Mouse (Mus musculus): ENCODE results near the gene Qpctl. TPM values are rescaled to one million over a fixed set of nuclear protein-coding genes. Genes with fewer than 3 reads are reported as not detected.
"Not testable (repeated sequence)": the region's sequence is repeated elsewhere in the genome, so short reads cannot be mapped to it uniquely, and the experiment has no call there.

The Qpctl gene
- total and polyA plus RNA-seq, 2 experiments = 4.3 to 11.7 TPM

DNA sequence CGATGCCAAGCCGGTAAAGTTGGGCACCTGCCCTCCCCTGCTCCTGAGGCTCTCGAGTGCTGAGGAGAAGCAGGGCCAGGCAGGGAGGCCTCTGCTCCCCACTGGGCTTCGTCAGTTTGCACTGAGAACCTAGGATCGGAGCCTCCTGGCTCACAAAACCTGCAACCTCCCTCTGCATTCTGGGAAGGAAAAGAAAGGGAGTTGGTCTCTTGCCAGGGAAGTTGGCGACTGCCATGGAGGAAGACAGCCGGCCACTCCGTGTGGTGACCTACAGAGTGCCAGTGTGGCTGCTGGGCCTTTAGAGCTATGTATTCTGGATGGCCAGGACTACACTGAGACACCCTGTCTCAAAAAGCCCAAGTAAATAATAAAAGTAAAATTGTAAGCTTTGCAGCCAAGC, 5.7 kb upstream of the Qpctl start:
- TF ChIP-seq POLR2A (IDR thresholded peaks at IDR 0.05; ENCODE audit: extremely low read depth, insufficient read depth, low read length) (no peak), CTCF (IDR thresholded peaks at IDR 0.05; ENCODE audit: low read depth, low read length) (no peak)
- Histone ChIP-seq H3K27me3 (ENCODE audit: control insufficient read depth, insufficient read depth, low read length) (peaks cover 5% of the 10 kb centered on the region; the same call in 1 of the 2 replicates), H3K36me3 (ENCODE audit: control insufficient read depth, insufficient read depth, low read length) (peaks cover 7% of the 10 kb centered on the region; the same call in 1 of the 2 replicates), H3K27ac (replicated peaks; ENCODE audit: insufficient read depth, low read depth, low read length) (no peak overlapping the region), H3K4me3 (ENCODE audit: insufficient read depth, low read depth, low read length) (no peak overlapping the region), H3K4me1 (ENCODE audit: control insufficient read depth, insufficient read depth, low read length) (peaks cover 2% of the 10 kb centered on the region; the same call in 1 of the 2 replicates), H3K9ac (ENCODE audit: low read depth, low read length) (no peak overlapping the region), H3K79me2 (ENCODE audit: control insufficient read depth, insufficient read depth, low read length) (no peaks in the 10 kb centered on the region)
- DNase-seq (ENCODE audit: extremely low read depth, low read depth, low spot score) = no peak
- WGBS = 85% methylated on average over 8 of the region's 8 CpGs

DNA sequence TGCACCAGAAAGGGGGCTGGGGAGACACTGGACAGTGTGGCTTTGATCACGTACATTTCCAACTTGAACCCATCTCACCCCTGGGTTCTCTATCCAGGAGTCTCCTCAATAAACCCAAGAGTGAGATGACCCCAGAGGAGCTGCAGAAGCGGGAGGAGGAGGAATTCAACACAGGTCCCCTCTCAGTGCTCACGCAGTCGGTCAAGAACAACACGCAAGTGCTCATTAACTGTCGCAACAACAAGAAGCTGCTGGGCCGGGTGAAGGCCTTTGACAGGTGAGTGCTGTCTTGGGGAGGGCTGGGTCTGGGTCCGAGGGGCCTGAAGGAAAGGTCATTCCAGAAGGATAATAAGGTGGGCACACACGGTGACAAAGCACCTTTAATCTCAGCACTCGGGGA, 2.0 kb upstream of the Qpctl start:
- not testable (repeated sequence) for H3K9ac ChIP-seq (ENCODE audit: low read depth, low read length); H3K27ac ChIP-seq (replicated peaks; ENCODE audit: insufficient read depth, low read depth, low read length); H3K36me3 ChIP-seq (ENCODE audit: control insufficient read depth, insufficient read depth, low read length); H3K79me2 ChIP-seq (ENCODE audit: control insufficient read depth, insufficient read depth, low read length); H3K4me1 ChIP-seq (ENCODE audit: control insufficient read depth, insufficient read depth, low read length); DNase-seq (ENCODE audit: extremely low read depth, low read depth, low spot score); H3K27me3 ChIP-seq (ENCODE audit: control insufficient read depth, insufficient read depth, low read length); H3K4me3 ChIP-seq (ENCODE audit: insufficient read depth, low read depth, low read length)
- 93% methylated on average over 10 of the region's 10 CpGs for WGBS

DNA sequence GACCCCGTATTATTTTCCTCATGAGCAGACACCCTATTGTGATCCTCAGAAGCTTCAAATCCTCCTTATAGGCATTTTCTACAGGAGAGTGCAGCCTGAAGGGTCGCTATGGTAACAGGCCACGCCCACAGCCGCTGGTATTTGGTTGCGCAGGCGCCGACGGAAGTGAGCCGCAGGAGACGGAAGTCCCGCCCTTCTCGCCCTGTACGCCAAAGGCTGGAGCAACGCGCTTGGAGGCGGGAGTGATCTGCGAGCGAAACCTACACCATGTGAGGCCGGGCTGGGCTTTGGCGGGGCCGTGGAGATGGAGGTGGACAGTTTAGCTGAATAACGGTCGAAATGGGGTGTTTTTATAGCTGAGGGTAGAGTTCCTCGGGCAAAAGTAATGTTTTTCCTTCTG, 535 bp upstream of the Qpctl start, which contains the start of gene Snrpd2:
Snrpd2 (plus strand) TSS at position 97 of the 400 bp plus-strand sequence.
- Histone ChIP-seq H3K9ac (ENCODE audit: low read depth, low read length) (peak within 1 kb of the TSS; percentile 80), H3K36me3 (ENCODE audit: control insufficient read depth, insufficient read depth, low read length) (peaks cover 7% of the 10 kb centered on the region; the same call in 1 of the 2 replicates), H3K4me3 (ENCODE audit: insufficient read depth, low read depth, low read length) (peak within 1 kb of the TSS; percentile 79), H3K4me1 (ENCODE audit: control insufficient read depth, insufficient read depth, low read length) (no peaks in the 10 kb centered on the region), H3K79me2 (ENCODE audit: control insufficient read depth, insufficient read depth, low read length) (0 out of 2 replicates have a peak, but pooled peaks cover 2% of the 10 kb centered on the region), H3K27ac (replicated peaks; ENCODE audit: insufficient read depth, low read depth, low read length) (peak within 1 kb of the TSS; percentile 42; the same call in 1 of the 2 replicates), H3K27me3 (ENCODE audit: control insufficient read depth, insufficient read depth, low read length) (no peaks in the 10 kb centered on the region)
- TF ChIP-seq CTCF (IDR thresholded peaks at IDR 0.05; ENCODE audit: low read depth, low read length) = no peak
- peak; percentile 39; the same call in 1 of the 2 replicates for TF ChIP-seq POLR2A (IDR thresholded peaks at IDR 0.05; ENCODE audit: extremely low read depth, insufficient read depth, low read length)
- 1% methylated on average over 24 of the region's 24 CpGs for WGBS
- DNase-seq (ENCODE audit: extremely low read depth, low read depth, low spot score) = peak; percentile 84

DNA sequence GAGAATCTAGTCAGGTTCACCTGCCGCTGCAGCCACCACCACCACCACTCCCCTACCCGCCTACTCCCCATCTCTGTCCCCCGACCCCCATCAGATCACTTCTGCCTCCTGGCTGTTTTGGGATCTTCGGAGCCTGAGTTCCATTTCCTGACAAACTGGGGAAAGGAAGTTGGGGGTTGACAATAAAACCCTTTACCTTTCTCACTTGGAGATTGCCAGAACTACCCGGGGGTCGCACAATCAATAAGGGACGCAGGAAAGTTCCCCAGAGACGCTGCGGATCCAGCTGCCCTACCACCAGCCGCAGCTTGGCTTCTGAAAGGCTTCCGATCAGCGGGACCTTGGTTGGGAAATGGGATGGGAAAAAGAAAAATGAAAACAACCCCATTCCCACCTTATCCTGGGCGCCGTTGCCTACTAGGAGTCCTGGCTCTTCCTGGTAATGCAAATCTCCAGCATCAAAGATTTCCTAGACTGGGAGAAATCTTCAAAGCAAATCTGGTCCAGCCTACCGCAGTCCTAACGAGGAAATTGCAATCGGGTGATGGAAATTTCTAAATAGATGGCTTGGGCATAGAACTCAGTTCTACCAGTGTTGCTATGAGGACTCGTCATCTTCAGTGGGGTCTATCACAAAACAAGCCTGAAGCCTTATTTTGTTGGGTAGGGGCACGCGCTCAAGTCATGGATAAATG, 764 bp downstream of the Qpctl start:
- no peaks in the 10 kb centered on the region for H3K4me1 ChIP-seq (ENCODE audit: control insufficient read depth, insufficient read depth, low read length)
- H3K27me3 ChIP-seq (ENCODE audit: control insufficient read depth, insufficient read depth, low read length) = no peaks in the 10 kb centered on the region
- TF ChIP-seq CTCF (IDR thresholded peaks at IDR 0.05; ENCODE audit: low read depth, low read length) = no peak
- no peak for TF ChIP-seq POLR2A (IDR thresholded peaks at IDR 0.05; ENCODE audit: extremely low read depth, insufficient read depth, low read length)
- peak overlapping the region; percentile 42; the same call in 1 of the 2 replicates for H3K27ac ChIP-seq (replicated peaks; ENCODE audit: insufficient read depth, low read depth, low read length)
- H3K79me2 ChIP-seq (ENCODE audit: control insufficient read depth, insufficient read depth, low read length) = 0 out of 2 replicates have a peak, but pooled peaks cover 2% of the 10 kb centered on the region
- H3K4me3 ChIP-seq (ENCODE audit: insufficient read depth, low read depth, low read length) = peak overlapping the region; percentile 79
- 10% methylated on average over 20 of the region's 20 CpGs for WGBS
- H3K9ac ChIP-seq (ENCODE audit: low read depth, low read length) = peak overlapping the region; percentile 80
- DNase-seq (ENCODE audit: extremely low read depth, low read depth, low spot score) = no peak
- peaks cover 7% of the 10 kb centered on the region; the same call in 1 of the 2 replicates for H3K36me3 ChIP-seq (ENCODE audit: control insufficient read depth, insufficient read depth, low read length)

DNA sequence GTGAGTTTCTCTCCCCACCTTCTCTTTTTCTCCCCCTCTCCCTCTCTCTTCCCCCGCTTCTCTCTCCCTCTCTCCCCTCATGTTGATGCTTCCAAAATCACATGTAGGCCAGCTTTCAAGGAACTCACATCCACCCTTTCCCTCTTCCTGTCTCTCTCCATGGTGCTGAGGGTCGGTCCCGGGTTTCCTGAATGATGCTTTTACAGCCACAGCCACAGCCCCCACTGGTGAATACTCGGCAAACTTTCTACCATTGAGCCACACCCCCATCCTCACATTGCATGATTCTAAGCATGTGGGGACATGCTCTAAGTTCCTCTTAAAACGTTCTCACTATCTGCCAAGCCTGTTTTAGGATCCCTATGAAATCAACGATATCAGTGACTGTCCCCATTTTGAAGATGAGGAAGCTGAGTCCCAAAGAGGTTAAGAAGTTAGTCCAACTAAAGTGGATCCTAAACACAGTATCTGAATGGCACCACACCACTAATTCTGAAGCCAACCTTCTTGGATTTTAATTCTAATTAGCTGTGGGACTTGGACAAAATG, 1.5 kb downstream of the Qpctl start:
- 54% methylated on average over 6 of the region's 6 CpGs for WGBS
- H3K36me3 ChIP-seq (ENCODE audit: control insufficient read depth, insufficient read depth, low read length) = peaks cover 4% of the 10 kb centered on the region; the same call in 1 of the 2 replicates
- no peak overlapping the region for H3K4me3 ChIP-seq (ENCODE audit: insufficient read depth, low read depth, low read length)
- no peak overlapping the region for H3K9ac ChIP-seq (ENCODE audit: low read depth, low read length)
- TF ChIP-seq POLR2A (IDR thresholded peaks at IDR 0.05; ENCODE audit: extremely low read depth, insufficient read depth, low read length) = no peak
- TF ChIP-seq CTCF (IDR thresholded peaks at IDR 0.05; ENCODE audit: low read depth, low read length) = no peak
- no peak overlapping the region for H3K27ac ChIP-seq (replicated peaks; ENCODE audit: insufficient read depth, low read depth, low read length)
- H3K4me1 ChIP-seq (ENCODE audit: control insufficient read depth, insufficient read depth, low read length) = no peaks in the 10 kb centered on the region
- no peaks in the 10 kb centered on the region for H3K27me3 ChIP-seq (ENCODE audit: control insufficient read depth, insufficient read depth, low read length)
- 0 out of 2 replicates have a peak, but pooled peaks cover 2% of the 10 kb centered on the region for H3K79me2 ChIP-seq (ENCODE audit: control insufficient read depth, insufficient read depth, low read length)
- DNase-seq (ENCODE audit: extremely low read depth, low read depth, low spot score) = no peak

DNA sequence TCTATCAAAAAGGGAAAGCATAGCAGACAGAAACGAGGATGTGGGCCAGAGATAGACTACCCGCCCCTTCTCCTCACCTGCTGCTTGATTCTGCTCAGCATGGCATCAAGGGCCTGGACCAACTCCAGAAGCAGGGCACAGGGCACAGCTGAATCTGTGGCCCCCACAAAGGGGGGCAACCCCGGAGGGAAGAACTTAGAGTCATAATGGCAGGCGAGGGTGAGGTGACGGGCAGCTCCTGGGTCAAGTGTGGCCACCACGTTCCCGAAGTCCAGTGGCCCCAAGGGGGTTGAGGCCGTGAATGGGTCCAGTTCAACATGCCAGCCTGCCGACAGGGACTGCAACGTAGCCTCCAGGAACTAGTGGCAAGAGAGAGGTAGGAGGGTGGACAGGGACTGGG, 2.3 kb downstream of the Qpctl start:
- no peaks in the 10 kb centered on the region for H3K27me3 ChIP-seq (ENCODE audit: control insufficient read depth, insufficient read depth, low read length)
- TF ChIP-seq POLR2A (IDR thresholded peaks at IDR 0.05; ENCODE audit: extremely low read depth, insufficient read depth, low read length) = 0 out of 2 replicates have a peak, but pooled peaks have one; percentile 3
- TF ChIP-seq CTCF (IDR thresholded peaks at IDR 0.05; ENCODE audit: low read depth, low read length) = no peak
- 0 out of 2 replicates have a peak, but pooled peaks cover 2% of the 10 kb centered on the region for H3K36me3 ChIP-seq (ENCODE audit: control insufficient read depth, insufficient read depth, low read length)
- H3K27ac ChIP-seq (replicated peaks; ENCODE audit: insufficient read depth, low read depth, low read length) = no peak overlapping the region
- DNase-seq (ENCODE audit: extremely low read depth, low read depth, low spot score) = no peak
- no peak overlapping the region for H3K4me3 ChIP-seq (ENCODE audit: insufficient read depth, low read depth, low read length)
- WGBS = 91% methylated on average over 10 of the region's 10 CpGs
- no peak overlapping the region for H3K9ac ChIP-seq (ENCODE audit: low read depth, low read length)
- H3K79me2 ChIP-seq (ENCODE audit: control insufficient read depth, insufficient read depth, low read length) = 0 out of 2 replicates have a peak, but pooled peaks cover 2% of the 10 kb centered on the region
- H3K4me1 ChIP-seq (ENCODE audit: control insufficient read depth, insufficient read depth, low read length) = peaks cover 2% of the 10 kb centered on the region; the same call in 1 of the 2 replicates
